Mouse (Mus musculus) small intestine, adult 2 months (tissue): ENCODE results near the gene Glrx3. TPM values are rescaled to one million over a fixed set of nuclear protein-coding genes. Genes with fewer than 3 reads are reported as not detected.

Experiments
- H3K27ac ChIP-seq: fragments of 200-500 bp; 2 replicates; pipeline ENCODE4 v1.5.1; 2012; ENCODE audit warnings: low read depth, low read length, control low read depth, inconsistent platforms; ENCODE audit not compliant: insufficient read depth
- H3K27me3 ChIP-seq: fragments of 200-500 bp; 2 replicates; pipeline ENCODE4 v1.6.1; 2012; ENCODE audit warnings: mild to moderate bottlenecking, moderate library complexity, low read length, inconsistent platforms; ENCODE audit not compliant: control insufficient read depth, insufficient read depth
- H3K36me3 ChIP-seq: fragments of 200-500 bp; 2 replicates; pipeline ENCODE4 v1.6.1; 2012; ENCODE audit warnings: mild to moderate bottlenecking, low read length, control low read depth, inconsistent platforms; ENCODE audit not compliant: control insufficient read depth, insufficient read depth
- H3K4me1 ChIP-seq: fragments of 200-500 bp; 2 replicates; pipeline ENCODE4 v1.6.1; 2012; ENCODE audit warnings: low read length, inconsistent platforms, mixed read lengths; ENCODE audit not compliant: control insufficient read depth, insufficient read depth, insufficient read length
- H3K4me3 ChIP-seq: fragments of 200-500 bp; 2 replicates; pipeline ENCODE4 v1.5.1; 2012; ENCODE audit warnings: low read depth, mild to moderate bottlenecking, control low read depth, inconsistent platforms, low read length, moderate library complexity
- CTCF ChIP-seq: fragments of 200-500 bp; IDR thresholded peaks from 2 replicates; pipeline ENCODE4 v1.5.1; 2012; ENCODE audit warnings: low read depth, mild to moderate bottlenecking, control low read depth, inconsistent platforms, low read length, moderate library complexity, mixed read lengths; ENCODE audit not compliant: insufficient replicate concordance, insufficient read length; ENCODE audit errors: extremely low read depth
- POLR2A ChIP-seq: fragments of 200-500 bp; IDR thresholded peaks from 2 replicates; pipeline ENCODE4 v1.6.1; 2012; ENCODE audit warnings: low read depth, mild to moderate bottlenecking, control low read depth, inconsistent platforms, low read length, moderate library complexity
- WGBS: fragments of 180-500 bp; shearing (Covaris S2); methylation state at CpG from one replicate; pipeline ENCODE4 v1.1.7; 2018; 5-methylcytosine and 5-hydroxymethylcytosine counted together
- polyA plus RNA-seq: library from polyadenylated mRNA; depleted of rRNA; stranded (reverse); fragments of >200 nt; gene quantifications from 2 replicates; pipeline ENCODE4 v1.2.3, GENCODE M21; 2012

Glrx3 gene
- polyA plus RNA-seq, 1 experiment = 24.5 TPM

GRCm38 (mm10) chr7:137477950-137478620 lies 40.7 kb downstream of the Glrx3 start:
- peak; percentile 100 for TF ChIP-seq CTCF
- no peak for TF ChIP-seq POLR2A
- no peaks in the 10 kb centered on the region for H3K4me1 ChIP-seq
- no peak overlapping the region for H3K4me3 ChIP-seq
- no peak overlapping the region for H3K27ac ChIP-seq
- WGBS = 14% methylated on average over 30 of the region's 30 CpGs
- no peaks in the 10 kb centered on the region for H3K36me3 ChIP-seq
- peaks cover 2% of the 10 kb centered on the region; the same call in 1 of the 2 replicates for H3K27me3 ChIP-seq

- Histone ChIP-seq H3K27ac (no peak overlapping the region), H3K4me1 (no peaks in the 10 kb centered on the region), H3K27me3 (peaks cover 2% of the 10 kb centered on the region; the same call in 1 of the 2 replicates), H3K4me3 (no peak overlapping the region), H3K36me3 (no peaks in the 10 kb centered on the region)
- 24% methylated on average over 5 of the region's 5 CpGs for WGBS
- TF ChIP-seq CTCF = no peak
- TF ChIP-seq POLR2A = no peak
Measured at GRCm38 (mm10) chr7:137478621-137478982, 41.2 kb downstream of the Glrx3 start.

- Histone ChIP-seq H3K27ac (no peak overlapping the region), H3K4me3 (no peak overlapping the region), H3K4me1 (peaks cover 7% of the 10 kb centered on the region; the same call in 1 of the 2 replicates), H3K36me3 (no peaks in the 10 kb centered on the region), H3K27me3 (no peaks in the 10 kb centered on the region)
- 70% methylated on average over 6 of the region's 6 CpGs for WGBS
- TF ChIP-seq POLR2A = no peak
- TF ChIP-seq CTCF = no peak
Measured at GRCm38 (mm10) chr7:137480839-137481238, 43.4 kb downstream of the Glrx3 start.

GRCm38 (mm10) chr7:137483987-137484386 lies 46.6 kb downstream of the Glrx3 start:
- no peak overlapping the region for H3K27ac ChIP-seq
- no peaks in the 10 kb centered on the region for H3K27me3 ChIP-seq
- H3K36me3 ChIP-seq = no peaks in the 10 kb centered on the region
- no peak for TF ChIP-seq POLR2A
- TF ChIP-seq CTCF = no peak
- peaks cover 11% of the 10 kb centered on the region; the same call in 1 of the 2 replicates for H3K4me1 ChIP-seq
- WGBS = 82% methylated on average over 11 of the region's 11 CpGs
- no peak overlapping the region for H3K4me3 ChIP-seq

GRCm38 (mm10) chr7:137488391-137488790 lies 51.0 kb downstream of the Glrx3 start:
- Histone ChIP-seq H3K4me3 (no peak overlapping the region), H3K36me3 (no peaks in the 10 kb centered on the region), H3K27me3 (no peaks in the 10 kb centered on the region), H3K27ac (no peak overlapping the region), H3K4me1 (peaks cover 24% of the 10 kb centered on the region; the same call in 1 of the 2 replicates)
- TF ChIP-seq CTCF (no peak), POLR2A (no peak)
- 71% methylated on average over 5 of the region's 5 CpGs for WGBS

GRCm38 (mm10) chr7:137490711-137491110 lies 53.3 kb downstream of the Glrx3 start:
- peaks cover 18% of the 10 kb centered on the region; the same call in 1 of the 2 replicates for H3K4me1 ChIP-seq
- TF ChIP-seq CTCF (no peak), POLR2A (no peak)
- H3K4me3 ChIP-seq = no peak overlapping the region
- no peaks in the 10 kb centered on the region for H3K36me3 ChIP-seq
- H3K27ac ChIP-seq = no peak overlapping the region
- WGBS = 58% methylated on average over 4 of the region's 4 CpGs
- H3K27me3 ChIP-seq = no peaks in the 10 kb centered on the region

- H3K4me3 ChIP-seq = no peak overlapping the region
- WGBS = 44% methylated on average over 8 of the region's 8 CpGs
- H3K27me3 ChIP-seq = no peaks in the 10 kb centered on the region
- peaks cover 14% of the 10 kb centered on the region; the same call in 1 of the 2 replicates for H3K4me1 ChIP-seq
- H3K27ac ChIP-seq = peak overlapping the region; percentile 20
- TF ChIP-seq CTCF = no peak
- no peak for TF ChIP-seq POLR2A
- H3K36me3 ChIP-seq = no peaks in the 10 kb centered on the region
Measured at GRCm38 (mm10) chr7:137492307-137492973, 55.0 kb downstream of the Glrx3 start.
